Mouse (Mus musculus): Measurements from ENCODE around the gene Gm10401.

The Gm10401 gene

DNA sequence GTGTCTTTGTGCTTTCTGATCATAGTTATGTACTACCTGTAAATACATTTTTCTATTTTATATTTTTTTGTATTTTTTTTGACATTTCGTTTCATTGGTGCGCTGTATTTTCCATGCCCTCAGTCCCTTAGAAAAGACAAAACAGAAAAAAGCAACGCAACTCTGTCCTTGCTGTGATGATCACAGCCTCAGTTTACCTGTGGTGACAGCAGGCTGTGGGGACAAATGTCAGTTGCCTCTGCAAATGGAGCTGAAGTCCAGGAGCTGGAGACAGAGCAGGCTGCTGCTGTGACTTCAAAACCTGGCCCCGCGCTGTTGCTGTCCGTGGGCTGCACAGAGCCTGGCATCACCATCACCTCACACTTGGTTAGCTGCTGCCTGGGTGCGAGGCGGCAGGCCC lies at the start of gene Gm10401:
Gm10401 (minus strand) TSS at position 101 of the 400 bp plus-strand sequence.
- DNase-seq (ENCODE audit: low spot score), result no peak

DNA sequence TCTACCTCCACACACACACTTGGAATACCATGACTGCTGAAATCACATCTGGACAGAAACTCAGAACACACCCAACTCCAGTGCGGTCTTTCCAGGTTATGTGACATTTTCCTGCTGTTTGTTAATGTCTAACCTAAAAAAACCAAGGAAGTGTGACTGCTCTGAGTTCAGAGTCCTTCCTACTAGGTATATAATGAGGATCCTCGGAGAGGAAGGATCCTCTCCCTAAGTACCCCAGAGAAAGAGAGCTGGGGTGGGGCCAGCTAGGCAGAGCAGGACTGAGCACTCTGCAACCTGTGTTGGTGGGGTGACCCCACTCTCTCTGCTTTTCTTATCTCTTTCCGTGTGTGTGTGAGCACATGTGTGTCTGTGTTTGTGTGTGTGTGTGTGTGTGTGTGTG lies 49.3 kb upstream of the Gm10401 start:
- DNase-seq (ENCODE audit: low spot score), result no peak

DNA sequence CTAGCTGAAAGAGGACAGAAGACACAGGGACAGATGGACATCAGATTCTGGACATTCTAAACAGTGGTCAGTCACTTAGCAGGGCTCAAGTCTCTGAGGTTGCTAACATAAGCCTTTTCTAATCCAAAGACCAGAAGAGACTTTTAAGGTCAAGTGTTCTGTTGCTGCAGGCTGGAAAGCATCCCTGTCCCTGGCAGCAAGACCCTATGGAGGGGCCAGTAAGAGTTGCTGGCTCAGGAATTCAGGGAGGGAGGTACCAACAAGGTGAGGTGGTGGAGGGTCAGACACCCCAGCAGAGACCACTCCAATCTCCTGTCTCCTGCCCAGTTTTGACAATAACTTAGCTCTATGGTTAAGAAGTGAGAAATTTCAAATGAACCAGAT lies 48.6 kb upstream of the Gm10401 start:
- DNase-seq (ENCODE audit: low spot score), result no peak

DNA sequence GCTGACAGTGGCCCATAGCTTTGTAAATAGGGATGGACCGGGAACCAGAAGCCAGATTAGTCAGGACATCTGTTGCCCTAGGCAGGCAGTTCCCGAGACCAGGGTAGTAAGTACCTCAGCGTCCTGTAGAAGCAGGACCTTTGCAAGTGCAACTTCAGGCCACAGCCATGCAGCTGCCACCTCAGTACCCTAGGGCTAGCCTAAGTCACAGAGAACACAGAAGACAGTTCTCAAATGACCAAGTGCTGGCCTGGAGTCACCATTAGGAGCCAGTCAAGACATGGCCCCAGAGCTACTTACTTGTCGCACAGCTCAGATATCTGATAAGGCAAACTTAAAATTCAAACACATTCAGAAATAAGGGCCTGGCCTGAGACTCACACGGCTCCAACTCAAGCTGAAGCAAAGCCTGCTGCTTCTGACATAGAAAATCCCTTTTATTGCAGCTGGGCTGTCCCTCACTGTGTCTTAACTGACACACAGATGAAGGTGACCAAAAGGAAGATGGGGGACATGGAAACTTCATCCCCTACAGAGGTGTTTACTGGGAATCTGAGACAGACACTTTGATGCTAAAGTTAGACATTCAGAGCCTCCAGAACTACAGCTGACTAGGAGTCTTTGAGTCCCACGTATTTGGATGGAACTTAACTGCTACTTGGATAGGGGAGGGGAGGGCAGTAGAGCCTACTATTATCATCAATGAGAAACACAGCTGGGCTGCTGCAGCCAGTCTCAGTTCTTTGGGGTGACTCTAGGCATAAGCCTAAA lies 48.1 kb upstream of the Gm10401 start:
- no peak for DNase-seq (ENCODE audit: low spot score)

DNA sequence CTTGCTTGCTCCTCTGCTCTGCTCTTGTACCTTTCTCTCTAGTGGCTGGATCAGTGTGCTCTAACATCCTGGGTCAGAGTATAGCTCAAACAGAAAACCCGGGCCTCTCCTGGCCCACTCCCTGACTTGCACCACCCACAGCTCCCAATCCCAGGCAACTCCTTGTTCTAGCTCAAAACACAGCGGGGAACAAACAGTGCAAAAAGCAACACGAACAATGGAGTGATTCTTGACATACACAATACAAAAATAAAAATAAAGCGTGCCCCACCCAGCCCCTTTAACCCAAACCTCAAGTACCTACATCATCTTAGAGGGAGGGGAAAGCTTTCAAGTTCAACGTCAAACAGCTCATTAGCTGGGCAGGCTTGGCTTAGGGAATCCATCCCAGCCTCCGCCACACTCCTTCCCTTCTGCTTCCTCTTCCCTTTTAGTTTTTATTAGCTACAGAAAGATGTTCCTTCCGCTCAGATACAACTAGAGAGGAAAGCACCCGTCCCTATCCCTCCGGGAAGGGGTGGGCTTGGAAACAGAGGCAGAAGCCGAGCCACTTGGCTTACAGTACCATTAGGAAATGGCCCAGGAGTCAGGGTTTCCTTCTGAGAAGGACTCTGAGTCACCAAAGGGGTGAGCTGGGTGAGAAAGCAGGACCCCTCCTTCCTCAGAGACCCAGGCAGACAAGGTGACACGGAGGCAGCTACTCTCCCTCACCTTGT lies 47.3 kb upstream of the Gm10401 start:
- no peak for DNase-seq (ENCODE audit: low spot score)

DNA sequence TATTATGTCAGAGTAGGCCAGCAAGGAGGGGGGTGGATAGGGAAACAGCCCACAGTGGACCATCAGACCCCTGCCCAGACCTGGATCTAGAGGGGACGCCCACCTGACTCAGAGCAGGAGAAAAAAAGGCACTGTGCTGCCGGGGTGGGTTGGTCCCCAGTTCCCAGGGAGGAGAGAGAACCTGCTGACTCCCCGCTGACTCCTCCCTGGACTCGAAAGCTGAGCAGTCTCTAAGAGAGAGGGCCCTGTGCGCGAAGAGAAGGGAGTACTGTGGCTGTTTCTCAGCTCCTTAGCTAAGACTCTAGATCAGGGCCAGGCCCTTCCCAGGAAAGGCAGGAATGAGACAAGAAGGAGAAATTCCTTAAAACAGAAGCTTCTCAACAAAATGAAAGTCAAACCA lies 46.4 kb upstream of the Gm10401 start:
- no peak for DNase-seq (ENCODE audit: low spot score)

DNA sequence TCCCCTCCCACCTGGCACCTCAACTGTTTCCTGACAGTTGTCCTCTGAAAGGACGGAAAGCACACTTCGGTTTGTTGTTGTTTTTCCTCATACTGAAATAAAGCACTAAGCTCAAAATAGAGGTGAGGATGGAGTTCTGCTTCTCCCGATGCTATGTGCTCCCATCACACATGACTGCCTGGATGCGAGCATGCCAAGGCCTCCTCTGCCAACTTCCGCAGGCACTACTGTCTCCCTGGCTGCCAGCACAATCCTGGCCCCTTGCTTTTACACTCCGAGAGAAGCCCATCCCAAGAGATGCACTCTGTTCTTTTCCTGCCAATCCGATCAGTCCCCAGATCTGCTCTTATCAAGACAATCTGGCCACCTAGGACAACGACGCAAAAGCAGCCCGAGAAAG lies 45.5 kb upstream of the Gm10401 start:
- no peak for DNase-seq (ENCODE audit: low spot score)

DNA sequence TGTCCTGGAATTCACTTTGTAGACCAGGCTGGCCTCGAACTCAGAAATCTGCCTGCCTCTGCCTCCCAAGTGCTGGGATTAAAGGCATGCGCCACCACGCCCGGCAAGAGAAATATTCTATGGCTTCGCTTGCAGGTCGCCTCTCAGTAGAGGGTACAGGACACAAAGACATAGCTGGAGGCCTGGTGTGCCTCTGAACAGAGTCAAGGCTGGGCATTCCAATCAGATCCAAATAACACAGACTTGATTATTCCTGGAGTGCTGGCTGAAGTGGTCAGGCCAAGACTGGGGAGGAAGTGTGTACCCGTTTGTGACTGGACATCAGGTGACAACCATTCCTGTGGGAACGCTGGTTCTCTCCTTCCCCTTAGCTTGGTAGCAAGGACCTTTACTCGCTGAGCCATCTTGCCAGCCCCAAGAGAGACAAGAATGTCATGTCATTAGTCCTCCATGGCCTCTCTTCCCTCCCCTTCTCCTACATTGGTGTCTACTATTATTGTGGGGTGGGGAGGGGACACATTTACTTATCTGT lies 44.1 kb upstream of the Gm10401 start:
- DNase-seq (ENCODE audit: low spot score), result no peak

DNA sequence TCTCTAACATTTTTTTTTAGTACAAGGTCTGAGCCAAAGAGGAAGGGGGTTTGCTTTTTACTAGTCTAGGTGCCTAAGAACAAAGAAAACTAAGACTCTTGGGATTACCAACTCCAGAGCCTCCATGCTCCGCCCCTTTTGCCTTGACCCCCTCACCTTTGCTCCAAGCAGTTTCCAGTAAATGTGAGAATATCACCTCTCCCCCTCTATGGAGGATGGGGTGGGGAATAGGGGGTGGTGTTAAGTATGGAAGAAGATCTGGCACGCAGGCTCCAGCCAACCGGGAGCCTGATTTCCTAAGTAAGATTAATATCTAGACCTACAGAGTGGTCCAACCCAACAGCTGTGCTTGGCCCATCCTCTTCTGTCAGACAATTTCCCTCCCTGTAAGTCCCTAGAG lies 42.6 kb upstream of the Gm10401 start:
- no peak for DNase-seq (ENCODE audit: low spot score)

DNA sequence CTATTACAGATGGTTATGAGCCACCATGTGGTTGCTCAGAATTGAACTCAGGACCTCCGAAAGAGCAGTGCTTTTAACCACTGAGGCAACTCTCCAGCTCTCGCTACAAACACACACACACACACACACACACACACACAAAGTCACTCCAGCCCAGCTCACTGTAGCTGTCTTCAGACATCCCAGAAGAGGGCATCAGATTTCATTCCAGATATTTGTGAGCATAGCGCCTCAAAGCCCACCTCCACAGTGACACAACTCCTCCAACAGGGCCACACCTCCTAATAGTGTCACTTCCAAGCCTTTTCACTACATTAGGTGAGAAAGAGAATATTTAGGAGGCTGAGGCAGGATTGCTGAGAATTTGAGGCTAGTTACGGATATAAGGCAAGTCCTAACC lies 41.0 kb upstream of the Gm10401 start:
- no peak for DNase-seq (ENCODE audit: low spot score)

DNA sequence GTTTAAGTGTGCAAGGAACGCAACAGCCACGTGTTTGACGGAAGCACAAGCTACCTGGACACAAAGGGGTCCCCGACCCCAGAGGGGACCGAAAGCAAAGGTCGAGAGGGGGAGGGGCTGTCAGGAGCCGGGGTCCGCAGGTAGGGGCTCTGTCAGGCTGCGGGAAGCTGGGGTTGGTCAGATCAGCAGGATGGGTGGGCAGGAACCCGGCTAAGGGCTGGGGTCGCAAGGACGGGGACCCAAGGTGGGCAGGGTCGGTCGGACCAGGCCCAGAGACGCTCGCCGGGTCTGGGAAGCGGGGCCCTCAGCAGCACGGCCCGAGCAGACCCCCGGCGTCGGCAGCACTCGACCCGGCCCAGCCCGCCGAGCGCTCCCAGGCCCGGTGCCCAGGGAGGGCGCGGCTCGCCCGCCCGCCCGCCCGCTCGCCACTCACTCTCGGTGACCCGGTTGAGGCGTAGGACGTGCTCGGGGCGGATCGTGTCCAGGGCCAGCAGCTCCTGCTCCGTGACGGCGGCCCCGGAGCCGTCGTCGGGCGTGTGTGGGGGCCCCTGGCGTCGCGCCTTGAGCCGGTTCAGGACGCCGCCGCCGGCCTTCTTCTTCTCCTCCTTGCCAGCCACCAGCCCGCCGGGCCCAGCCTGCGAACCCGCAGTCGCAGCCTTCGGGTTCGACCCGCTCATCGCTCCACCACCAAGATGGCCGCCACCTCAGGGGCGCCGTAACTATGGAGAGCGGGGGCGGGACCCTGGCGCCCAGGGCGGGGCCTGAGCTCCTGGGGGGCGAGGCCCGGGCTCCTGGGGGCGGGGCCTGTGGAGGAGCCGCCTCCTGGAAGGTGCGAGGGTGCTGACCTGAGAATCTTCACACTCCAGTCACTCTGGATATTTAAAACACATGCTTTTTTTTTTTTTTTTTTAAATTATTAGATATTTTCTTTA lies 36.4 kb upstream of the Gm10401 start, which contains the start of gene Unc119b:
Unc119b (minus strand) TSS at position 742 of the 932 bp plus-strand sequence.
- DNase-seq (ENCODE audit: low spot score), result peak; percentile 60

DNA sequence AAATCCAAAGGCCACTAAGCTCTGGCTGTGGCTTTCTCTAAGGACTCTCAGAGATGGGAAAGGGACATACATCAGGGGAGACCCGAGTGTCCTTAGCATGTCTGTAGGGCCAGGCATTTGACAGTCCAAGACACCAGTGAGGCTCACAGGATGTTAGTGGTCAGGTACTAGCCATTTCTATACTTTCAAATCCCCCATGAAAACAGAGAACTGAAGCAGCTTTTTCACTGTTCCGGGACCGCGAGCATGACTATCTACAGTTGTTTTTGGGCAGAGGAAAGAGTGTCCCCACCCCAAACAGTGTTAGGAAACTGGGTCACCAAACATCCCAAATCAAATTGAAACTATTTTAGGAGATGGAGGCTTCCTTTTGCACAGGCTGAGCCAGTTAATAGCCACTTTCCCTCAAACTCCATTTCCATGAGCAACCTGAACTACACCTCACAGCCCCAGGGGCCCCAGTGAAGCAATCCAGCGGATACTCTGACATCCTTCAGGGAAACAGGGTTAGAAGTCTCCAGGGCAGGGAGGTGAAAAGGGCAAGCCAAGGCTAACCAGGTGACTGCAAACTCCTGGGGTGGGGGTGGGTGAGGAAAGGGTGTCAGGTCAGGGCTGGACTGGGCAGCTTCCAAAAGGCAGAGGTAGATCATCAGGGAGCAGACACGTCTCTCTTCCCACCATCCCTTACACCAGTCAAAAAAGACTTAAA lies 35.4 kb upstream of the Gm10401 start:
- no peak for DNase-seq (ENCODE audit: low spot score)

DNA sequence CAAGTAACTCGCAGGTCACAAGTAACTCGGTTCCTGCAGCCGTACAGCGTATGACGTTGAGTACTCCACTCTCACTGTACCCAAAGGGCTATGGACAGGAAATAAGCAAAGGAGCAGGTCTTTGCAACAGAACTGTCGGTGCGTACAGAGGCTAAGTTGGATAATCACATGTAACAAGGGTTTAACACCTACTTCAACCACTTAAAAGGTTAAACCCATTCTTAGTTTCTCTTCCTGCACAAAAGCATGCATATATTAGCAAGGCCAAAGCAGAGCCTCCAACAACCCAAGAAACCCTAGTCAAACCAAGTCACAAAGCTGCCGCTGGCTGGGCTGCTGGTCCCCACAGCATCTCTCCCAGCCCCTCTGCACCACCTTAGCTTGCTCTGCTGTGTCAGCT lies 34.4 kb upstream of the Gm10401 start:
- no peak for DNase-seq (ENCODE audit: low spot score)

DNA sequence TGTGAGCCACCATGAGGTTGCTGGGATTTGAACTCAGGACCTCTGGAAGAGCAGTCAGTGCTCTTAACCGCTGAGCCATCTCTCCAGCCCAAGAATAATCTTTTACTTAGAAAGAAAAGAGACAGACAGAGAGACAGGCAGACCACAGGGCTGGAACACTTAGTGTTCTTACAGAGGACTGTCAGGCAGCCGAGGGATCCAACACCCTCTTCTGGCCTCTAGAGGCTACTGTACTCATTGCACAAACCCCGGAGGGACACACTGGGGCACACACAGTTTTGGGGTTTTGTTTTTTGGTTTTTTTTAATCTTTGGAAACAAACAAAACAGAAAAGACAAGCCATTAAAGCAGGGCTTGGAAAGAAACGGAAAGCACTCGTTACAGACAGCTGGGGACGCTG lies 31.2 kb upstream of the Gm10401 start:
- no peak for DNase-seq (ENCODE audit: low spot score)

DNA sequence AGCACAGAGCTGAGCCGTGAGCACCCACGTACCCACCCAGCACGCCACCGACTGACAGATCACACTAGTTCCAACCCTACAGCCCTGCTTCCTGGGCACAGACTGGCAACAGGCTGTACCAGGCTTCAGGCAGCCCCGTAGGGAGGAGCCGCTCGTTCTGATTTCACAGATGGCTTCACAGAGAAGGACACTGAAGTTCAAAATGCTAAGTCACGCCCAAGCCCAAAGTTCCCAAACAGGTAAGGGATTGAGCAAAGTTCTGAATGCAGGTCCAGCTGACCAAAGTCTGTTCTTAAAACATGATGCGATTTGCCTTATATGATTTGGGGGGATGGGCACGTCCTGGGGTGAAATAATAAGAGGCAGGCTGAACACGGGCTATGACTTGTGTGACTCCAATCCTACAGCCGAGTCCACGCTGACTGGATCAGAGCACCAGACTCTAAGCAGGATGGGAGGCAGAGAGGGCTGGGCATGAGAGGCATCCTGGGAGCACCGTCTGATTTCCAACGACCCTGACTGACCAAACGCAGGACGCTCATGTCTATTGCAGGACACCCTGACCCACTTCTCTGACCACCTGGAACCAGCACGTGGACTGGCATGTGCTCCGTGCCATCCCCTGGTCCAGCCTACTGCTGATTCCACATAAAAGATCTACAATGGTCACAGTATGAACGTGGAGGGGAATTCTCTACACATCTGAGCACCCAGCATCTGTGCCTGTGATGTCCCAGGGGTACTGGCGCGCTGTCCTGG lies 29.5 kb upstream of the Gm10401 start:
- DNase-seq (ENCODE audit: low spot score), result no peak

DNA sequence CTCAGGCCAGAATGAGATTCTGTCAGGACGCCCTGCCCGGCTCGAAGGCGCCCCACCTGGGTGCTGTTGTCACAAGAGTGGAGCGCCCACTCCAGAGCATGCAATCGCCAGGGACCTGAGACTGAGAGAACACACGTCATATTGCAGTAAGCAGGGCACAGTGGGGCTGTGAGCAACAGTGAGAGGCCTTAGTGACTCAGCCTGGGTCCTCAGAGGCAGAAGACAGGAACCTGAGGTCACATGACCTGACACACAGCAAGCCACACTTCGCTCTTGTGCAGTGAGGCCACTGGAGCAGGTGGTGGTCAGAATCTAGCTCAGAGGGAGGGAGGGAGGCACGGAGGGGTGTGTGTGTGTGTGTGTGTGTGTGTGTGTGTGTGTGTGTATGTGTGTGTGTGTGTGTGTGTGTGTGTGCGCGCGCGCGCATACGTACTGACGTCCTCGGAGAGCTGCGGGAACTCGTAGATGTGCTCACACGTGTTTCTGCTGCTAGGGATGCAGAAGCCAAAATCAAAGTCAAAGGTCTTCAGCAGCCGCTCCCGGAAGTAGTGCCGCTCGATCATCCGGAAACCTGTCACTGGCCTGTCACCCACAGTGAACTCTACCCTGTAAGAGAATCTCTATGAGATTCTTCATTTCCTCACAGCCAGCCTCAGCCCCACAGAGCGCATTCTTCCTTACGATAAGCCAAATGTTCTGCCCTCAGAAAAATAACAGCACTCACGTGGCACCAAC lies 28.6 kb upstream of the Gm10401 start:
- DNase-seq (ENCODE audit: low spot score), result no peak

DNA sequence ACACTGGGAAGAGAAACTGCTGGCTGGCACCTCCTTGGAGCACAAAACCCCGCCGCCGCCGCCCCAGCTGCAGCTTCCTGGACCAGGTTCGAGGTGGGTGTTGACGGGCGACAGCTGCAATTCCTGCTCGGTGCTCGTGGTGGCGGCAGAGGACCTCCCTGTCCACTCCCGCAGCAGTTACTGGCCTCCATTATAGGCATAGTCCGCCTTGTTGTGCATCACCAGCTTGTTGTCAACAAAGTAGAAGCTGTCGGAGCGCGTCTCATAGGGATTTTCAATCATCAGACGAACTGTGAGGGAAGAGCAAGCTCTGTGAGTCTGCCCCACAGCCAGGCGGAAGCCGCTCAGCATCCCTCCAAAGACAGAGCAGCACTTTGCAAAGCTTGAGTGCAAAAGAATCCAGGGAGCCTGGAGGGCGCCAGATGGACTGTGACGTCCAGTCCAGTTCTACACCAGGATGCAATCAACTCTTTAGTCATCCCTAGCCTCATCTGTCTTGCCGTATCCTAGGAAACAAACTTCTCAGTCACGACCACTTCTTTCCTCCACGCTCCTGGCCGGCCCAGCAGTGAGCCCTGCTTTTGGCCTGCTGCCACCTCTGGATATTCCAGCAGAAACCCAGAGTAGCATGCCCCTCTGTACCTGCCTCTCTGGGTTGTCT lies 27.2 kb upstream of the Gm10401 start:
- no peak for DNase-seq (ENCODE audit: low spot score)

DNA sequence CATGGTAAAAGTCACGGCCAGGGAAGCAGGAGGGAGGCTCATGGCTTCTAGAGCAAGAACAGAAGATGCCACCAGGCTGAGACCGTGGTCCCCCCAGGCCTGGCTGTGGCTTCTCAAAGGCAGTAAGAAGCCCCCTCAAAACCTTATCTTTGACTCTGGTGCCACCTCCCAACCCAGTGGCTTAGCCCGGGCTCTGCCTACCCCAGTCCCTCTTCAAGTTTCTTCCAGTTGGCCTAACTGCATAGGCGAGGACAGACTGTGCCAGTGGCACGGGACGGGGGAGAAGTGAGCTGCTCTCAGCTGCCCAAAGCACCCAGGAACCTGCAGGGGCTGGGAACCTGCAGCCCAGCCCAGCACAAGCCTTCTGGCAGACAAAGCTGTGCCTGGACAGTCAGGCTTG lies 26.6 kb upstream of the Gm10401 start:
- no peak for DNase-seq (ENCODE audit: low spot score)

DNA sequence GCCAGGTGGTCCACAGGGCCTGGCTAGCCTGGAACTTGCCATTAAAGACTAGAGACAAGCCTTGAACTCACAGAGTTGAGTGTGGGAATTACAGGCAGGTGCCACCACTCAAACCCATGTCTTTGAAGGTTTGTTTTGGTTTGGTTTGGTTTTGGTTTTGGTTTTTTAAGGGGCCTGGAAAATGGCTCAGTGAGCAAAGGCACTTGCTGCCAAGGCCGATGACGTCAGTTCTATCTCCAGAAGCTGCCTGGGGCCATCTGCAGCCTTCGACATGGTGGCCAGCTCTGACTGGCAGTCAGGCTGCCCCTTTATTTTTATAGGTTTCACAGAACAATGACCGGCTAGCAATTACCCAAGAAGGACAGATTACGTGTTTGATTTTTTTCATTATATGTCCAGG lies 22.9 kb upstream of the Gm10401 start:
- no peak for DNase-seq (ENCODE audit: low spot score)

Measured in urinary bladder, postnatal 10 days (tissue).